Mouse (Mus musculus) forebrain, embryonic 11.5 days (tissue): ENCODE results near the gene Naa40. TPM values are rescaled to one million over a fixed set of nuclear protein-coding genes. Genes with fewer than 3 reads are reported as not detected.

Experiments used
- ATAC-seq: fragments of 200-750 bp; cut with Nextera tagmentation; replicated peaks from 2 replicates; pipeline ENCODE4 v1.8.0; 2017; ENCODE audit warnings: moderate TSS enrichment; ENCODE audit not compliant: low FRiP score
- DNase-seq: peaks from one replicate; pipeline ENCODE4 v3.0.0-alpha.2; 2017; ENCODE audit warnings: low spot score
- H3K27ac ChIP-seq: fragments of 300-500 bp; sonication (generic); 2 replicates; pipeline ENCODE4 v1.5.1; 2014; ENCODE audit warnings: low read depth, low read length
- H3K27me3 ChIP-seq: fragments of 300-500 bp; sonication (generic); 2 replicates; pipeline ENCODE4 v1.6.1; 2014; ENCODE audit warnings: mild to moderate bottlenecking, low read length, mixed read lengths; ENCODE audit not compliant: control insufficient read depth, insufficient read depth
- H3K36me3 ChIP-seq: fragments of 300-500 bp; sonication (generic); 2 replicates; pipeline ENCODE4 v1.6.1; 2014; ENCODE audit warnings: mild to moderate bottlenecking, low read length, moderate library complexity, mixed read lengths; ENCODE audit not compliant: control insufficient read depth, insufficient read depth
- H3K4me1 ChIP-seq: fragments of 300-500 bp; sonication (generic); replicated peaks from 2 replicates; pipeline ENCODE4 v1.6.1; 2014; ENCODE audit warnings: low read length, mixed read lengths; ENCODE audit not compliant: control insufficient read depth, insufficient read depth
- H3K4me2 ChIP-seq: fragments of 300-500 bp; sonication (generic); 2 replicates; pipeline ENCODE4 v1.6.1; 2014; ENCODE audit warnings: low read depth, mild to moderate bottlenecking, low read length, moderate library complexity, mixed read lengths; ENCODE audit not compliant: severe bottlenecking
- H3K4me3 ChIP-seq: fragments of 300-500 bp; sonication (generic); 2 replicates; pipeline ENCODE4 v1.5.1; 2014; ENCODE audit warnings: low read depth, low read length
- H3K9ac ChIP-seq: fragments of 300-500 bp; sonication (generic); 2 replicates; pipeline ENCODE4 v1.6.1; 2014; ENCODE audit warnings: low read length
- H3K9me3 ChIP-seq: fragments of 300-500 bp; sonication (generic); 2 replicates; pipeline ENCODE4 v1.6.1; 2016; ENCODE audit warnings: low read length, mixed read lengths; ENCODE audit not compliant: control insufficient read depth
- WGBS: fragments of 180-500 bp; shearing (Covaris S2); extraction: QIAGEN DNeasy Blood & Tissue Kit; methylation state at CpG from one replicate; pipeline ENCODE4 v1.1.7; 2014; 5-methylcytosine and 5-hydroxymethylcytosine counted together
- polyA plus RNA-seq: library from polyadenylated mRNA; unstranded; fragments of >200 nt; fragmentation: Nextera tagmentation; extraction: Ambion mirVana; gene quantifications from 2 replicates; pipeline ENCODE4 v1.2.1, GENCODE M21; 2014

Gene Naa40
- polyA plus RNA-seq, 1 experiment from 2014 or later = 106 TPM

DNA sequence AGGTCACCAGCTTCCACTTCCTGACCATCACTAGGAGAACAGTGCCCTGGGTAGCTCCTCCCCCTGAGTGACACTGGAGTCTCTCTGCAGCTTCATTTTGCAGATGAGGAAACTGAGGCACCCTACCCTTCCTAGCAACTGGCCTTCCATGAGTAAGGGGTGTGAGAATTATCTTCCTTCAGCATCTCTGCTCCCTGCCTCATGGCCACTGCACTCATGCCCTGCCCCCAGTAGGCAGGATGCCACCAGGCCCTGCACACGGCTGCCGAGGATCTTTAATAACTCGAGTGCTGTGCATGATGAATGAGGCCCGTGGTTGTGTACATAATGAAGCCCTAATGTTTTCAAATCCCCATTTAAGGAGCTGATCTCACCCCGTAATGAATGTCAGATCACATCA lies 50.0 kb downstream of the Naa40 start:
- DNase-seq (no peak), ATAC-seq (no peak)
- WGBS = 64% methylated on average over 5 of the region's 5 CpGs
- H3K36me3 ChIP-seq = no peaks in the 10 kb centered on the region
- peaks cover 19% of the 10 kb centered on the region; the same call in 1 of the 2 replicates for H3K4me1 ChIP-seq
- no peaks in the 10 kb centered on the region for H3K9me3 ChIP-seq
- H3K4me3 ChIP-seq = no peak overlapping the region
- H3K27ac ChIP-seq = no peak overlapping the region
- H3K9ac ChIP-seq = no peak overlapping the region
- H3K4me2 ChIP-seq = no peak overlapping the region
- peaks cover 3% of the 10 kb centered on the region; the same call in 1 of the 2 replicates for H3K27me3 ChIP-seq

DNA sequence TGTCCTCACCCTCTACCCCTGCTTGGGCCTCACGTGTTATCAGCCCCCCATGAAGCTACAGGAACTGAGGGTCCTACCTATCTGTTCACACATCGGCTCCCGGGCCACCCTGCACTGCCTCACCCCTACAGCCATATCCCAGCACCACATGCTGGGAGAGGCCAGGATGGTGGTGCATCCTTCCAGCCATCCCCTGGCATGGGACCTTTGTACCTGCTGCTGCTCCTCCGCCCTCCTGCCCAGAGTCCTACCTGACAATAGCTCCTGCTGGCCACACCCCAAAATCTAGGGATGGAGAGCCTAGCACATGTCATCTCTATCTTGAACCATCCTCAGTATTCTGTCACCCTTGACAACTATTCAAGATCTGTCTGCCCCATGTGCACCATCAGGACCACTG lies 52.0 kb downstream of the Naa40 start:
- Histone ChIP-seq H3K36me3 (no peaks in the 10 kb centered on the region), H3K9ac (no peak overlapping the region), H3K4me3 (no peak overlapping the region), H3K27ac (no peak overlapping the region), H3K9me3 (no peaks in the 10 kb centered on the region), H3K4me2 (no peak overlapping the region), H3K27me3 (peaks cover 5% of the 10 kb centered on the region), H3K4me1 (peaks cover 27% of the 10 kb centered on the region)
- WGBS = 87% methylated on average over 4 of the region's 4 CpGs
- no peak for DNase-seq
- no peak for ATAC-seq

DNA sequence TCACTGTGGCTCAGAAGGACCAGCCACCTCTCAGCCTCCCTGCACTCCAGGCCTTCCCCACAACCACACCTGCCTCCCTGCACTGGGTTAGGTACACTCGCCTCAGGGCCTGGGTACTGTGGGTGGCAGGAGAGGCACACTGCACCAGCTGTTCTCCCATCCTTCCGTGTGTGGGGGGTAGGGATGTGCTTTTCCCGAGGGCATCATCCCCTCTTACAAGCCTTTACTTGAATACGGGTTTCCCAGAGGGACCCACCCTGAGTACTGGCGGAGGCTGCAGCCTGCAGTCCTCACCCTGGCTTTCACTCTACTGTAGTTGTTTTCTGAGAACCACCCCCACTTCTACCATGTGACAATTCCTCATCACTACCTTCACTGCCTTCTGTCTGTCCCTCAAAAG lies 53.8 kb downstream of the Naa40 start:
- no peaks in the 10 kb centered on the region for H3K9me3 ChIP-seq
- H3K9ac ChIP-seq = no peak overlapping the region
- WGBS = 57% methylated on average over 5 of the region's 5 CpGs
- H3K4me1 ChIP-seq = peaks cover 36% of the 10 kb centered on the region
- DNase-seq (no peak), ATAC-seq (no peak)
- H3K27me3 ChIP-seq = peaks cover 9% of the 10 kb centered on the region
- no peaks in the 10 kb centered on the region for H3K36me3 ChIP-seq
- no peak overlapping the region for H3K4me2 ChIP-seq
- no peak overlapping the region for H3K4me3 ChIP-seq
- no peak overlapping the region for H3K27ac ChIP-seq

DNA sequence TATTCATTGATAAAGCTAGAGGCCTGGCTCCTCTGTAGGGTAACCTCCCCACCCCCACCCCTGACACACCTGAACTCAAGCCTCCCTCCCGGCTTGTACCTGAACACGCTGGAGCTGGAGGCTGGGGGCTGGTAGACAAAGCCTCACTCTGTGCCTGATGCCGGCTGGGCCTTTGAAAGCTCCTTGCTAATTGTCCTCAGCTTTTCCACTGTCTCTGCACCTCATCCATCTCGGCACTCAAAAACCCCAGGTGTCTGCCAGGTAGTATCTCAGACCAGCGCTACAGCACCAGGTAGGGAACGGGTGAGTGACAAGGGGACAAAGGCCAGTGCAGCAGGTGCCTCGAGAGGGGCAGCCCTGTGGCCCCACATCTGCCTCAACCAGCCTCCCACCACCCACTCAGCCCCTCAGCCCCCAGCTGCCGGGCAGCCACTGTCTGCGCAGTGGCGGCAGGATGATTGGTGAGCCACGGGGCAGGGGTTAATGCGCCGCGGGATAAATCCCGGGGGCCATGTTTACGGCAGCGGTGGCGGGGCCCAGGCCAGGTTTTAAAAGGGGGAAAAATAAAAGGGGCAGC lies 55.2 kb downstream of the Naa40 start:
- Histone ChIP-seq H3K9me3 (no peaks in the 10 kb centered on the region), H3K4me1 (peaks cover 39% of the 10 kb centered on the region), H3K4me2 (peak overlapping the region; percentile 26; the same call in 1 of the 2 replicates), H3K9ac (no peak overlapping the region; the same call in 1 of the 2 replicates), H3K27me3 (peaks cover 9% of the 10 kb centered on the region), H3K27ac (no peak overlapping the region), H3K4me3 (no peak overlapping the region), H3K36me3 (no peaks in the 10 kb centered on the region)
- WGBS = 3% methylated on average over 18 of the region's 18 CpGs
- ATAC-seq (no peak), DNase-seq (no peak)

DNA sequence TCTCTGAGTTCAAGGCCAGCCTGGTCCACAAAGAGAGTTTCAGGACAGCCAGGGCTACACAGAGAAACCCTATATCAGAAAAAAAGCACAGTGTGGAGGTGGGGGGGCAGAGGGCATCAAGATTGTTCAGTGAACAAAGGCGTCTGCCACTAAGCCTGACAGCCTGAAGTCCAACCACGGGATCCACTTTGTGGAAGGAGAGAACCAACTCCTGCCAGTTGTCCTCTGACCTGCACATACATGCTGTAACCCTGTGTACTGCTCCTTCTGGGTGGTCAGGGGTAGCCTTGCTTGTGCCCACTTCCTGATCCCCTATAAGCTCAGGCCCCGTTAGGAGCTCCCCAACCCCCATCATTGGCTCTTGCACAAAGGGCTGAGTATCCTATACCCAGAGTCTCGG lies 55.9 kb downstream of the Naa40 start:
- Histone ChIP-seq H3K9me3 (no peaks in the 10 kb centered on the region), H3K4me1 (peaks cover 39% of the 10 kb centered on the region), H3K9ac (no peak overlapping the region), H3K27ac (no peak overlapping the region), H3K4me3 (no peak overlapping the region), H3K36me3 (no peaks in the 10 kb centered on the region), H3K27me3 (peaks cover 9% of the 10 kb centered on the region), H3K4me2 (no peak overlapping the region)
- WGBS = 32% methylated on average over 4 of the region's 4 CpGs
- no peak for ATAC-seq
- DNase-seq = no peak

DNA sequence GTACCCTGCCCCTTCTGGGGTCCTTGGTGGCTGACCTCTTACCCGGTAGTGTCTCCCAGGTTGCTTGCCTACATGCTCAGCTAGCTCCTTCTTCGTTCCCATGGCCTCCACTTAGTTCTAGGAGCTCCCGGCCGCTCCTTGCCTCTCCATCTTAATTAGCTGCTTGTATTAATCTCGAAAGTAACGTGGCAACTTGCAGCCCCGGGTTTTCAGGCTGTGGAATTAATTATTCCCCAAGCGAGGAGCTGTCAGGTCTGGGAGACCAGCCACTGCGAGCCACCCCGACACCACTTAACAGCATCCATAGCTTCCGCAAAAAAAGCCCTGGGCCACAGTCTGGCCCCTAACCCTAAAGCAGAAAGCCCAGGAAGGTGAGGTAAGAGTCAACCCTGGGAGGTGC lies 57.6 kb downstream of the Naa40 start:
- Histone ChIP-seq H3K4me2 (no peak overlapping the region), H3K9ac (no peak overlapping the region), H3K36me3 (no peaks in the 10 kb centered on the region), H3K27ac (no peak overlapping the region), H3K4me1 (peaks cover 34% of the 10 kb centered on the region), H3K27me3 (peaks cover 9% of the 10 kb centered on the region), H3K4me3 (no peak overlapping the region), H3K9me3 (no peaks in the 10 kb centered on the region)
- no peak for ATAC-seq
- no peak for DNase-seq
- WGBS = 44% methylated on average over 11 of the region's 11 CpGs

DNA sequence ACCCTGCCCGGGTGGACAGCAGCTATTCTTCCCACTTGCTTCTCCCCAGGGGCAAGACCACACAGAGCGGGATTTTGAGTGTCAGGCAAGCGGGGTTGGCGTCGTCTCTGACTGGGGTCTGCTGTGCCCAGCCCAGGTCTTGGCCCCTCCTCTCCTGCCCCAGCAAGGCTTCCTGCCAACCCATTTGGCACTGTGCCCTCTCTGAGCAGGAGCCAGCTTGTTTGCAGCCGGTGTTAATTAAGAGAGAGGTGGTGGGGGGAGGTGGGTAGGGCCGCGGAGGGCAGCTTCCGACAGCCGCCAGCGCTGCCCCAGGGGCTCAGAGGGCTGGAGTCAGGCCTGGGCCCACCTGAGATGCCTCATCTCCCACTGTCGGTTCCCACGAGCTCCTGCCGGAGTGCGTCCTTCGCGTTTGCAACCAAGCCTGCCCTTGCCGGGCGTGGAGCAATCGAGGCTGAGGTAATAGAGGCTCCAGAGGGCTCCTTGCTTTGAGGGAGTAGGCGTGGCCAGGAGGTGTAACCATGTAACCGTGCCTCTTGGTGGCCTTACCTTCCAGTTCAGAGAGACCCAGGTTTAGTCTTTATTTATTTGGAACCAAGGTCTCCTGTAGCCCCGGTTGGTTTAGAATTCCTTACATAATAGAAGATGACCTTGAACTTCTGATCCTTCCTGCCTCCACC lies 58.6 kb downstream of the Naa40 start:
- Histone ChIP-seq H3K36me3 (no peaks in the 10 kb centered on the region), H3K9ac (no peak overlapping the region; the same call in 1 of the 2 replicates), H3K4me2 (no peak overlapping the region), H3K4me3 (no peak overlapping the region), H3K27me3 (peaks cover 9% of the 10 kb centered on the region), H3K27ac (no peak overlapping the region), H3K4me1 (peaks cover 39% of the 10 kb centered on the region), H3K9me3 (no peaks in the 10 kb centered on the region)
- DNase-seq (peak; percentile 87), ATAC-seq (peak; percentile 77)
- WGBS = 8% methylated on average over 23 of the region's 23 CpGs

DNA sequence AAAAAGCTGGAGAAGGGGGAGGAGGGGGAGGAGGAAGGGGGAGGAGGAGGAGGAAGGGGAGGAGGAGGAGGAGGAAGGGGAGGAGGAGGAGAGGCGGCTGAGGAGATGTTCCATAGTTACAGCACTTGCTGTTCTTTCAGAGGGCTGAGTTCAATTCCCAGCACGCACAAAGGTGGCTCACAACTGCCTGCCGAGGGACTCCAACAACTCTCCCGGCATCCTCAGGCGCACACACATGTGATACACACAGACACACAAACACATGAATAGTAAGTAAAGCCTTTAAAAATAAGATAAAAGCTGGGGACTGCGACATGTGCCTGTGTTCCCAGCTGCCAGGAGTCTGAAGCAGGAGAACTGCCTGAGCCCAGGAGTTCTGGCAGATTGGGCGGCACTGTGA lies 59.5 kb downstream of the Naa40 start:
- Histone ChIP-seq H3K4me2 (no peak overlapping the region), H3K4me3 (no peak overlapping the region), H3K9me3 (no peaks in the 10 kb centered on the region), H3K9ac (no peak overlapping the region), H3K4me1 (peaks cover 39% of the 10 kb centered on the region), H3K27ac (no peak overlapping the region), H3K27me3 (peaks cover 6% of the 10 kb centered on the region), H3K36me3 (no peaks in the 10 kb centered on the region)
- WGBS = 67% methylated on average over 7 of the region's 7 CpGs
- ATAC-seq (no peak), DNase-seq (no peak)
